Mouse (Mus musculus) urinary bladder, adult 2 months (tissue): Measurements from ENCODE around the gene C1qtnf7. TPM values are rescaled to one million over a fixed set of nuclear protein-coding genes. Genes with fewer than 3 reads are reported as not detected.

ENCODE experiments used
- DNase-seq: peaks from one replicate; pipeline ENCODE4 v3.0.0; 2022; ENCODE audit warnings: low spot score
- polyA plus RNA-seq: library from polyadenylated mRNA; depleted of rRNA; stranded (reverse); fragments of >200 nt; gene quantifications from 2 replicates; pipeline ENCODE4 v1.2.3, GENCODE M21; 2012; rRNA removed

Gene C1qtnf7
- polyA plus RNA-seq: 31.2 and 32.1 TPM in 2 replicates

DNA sequence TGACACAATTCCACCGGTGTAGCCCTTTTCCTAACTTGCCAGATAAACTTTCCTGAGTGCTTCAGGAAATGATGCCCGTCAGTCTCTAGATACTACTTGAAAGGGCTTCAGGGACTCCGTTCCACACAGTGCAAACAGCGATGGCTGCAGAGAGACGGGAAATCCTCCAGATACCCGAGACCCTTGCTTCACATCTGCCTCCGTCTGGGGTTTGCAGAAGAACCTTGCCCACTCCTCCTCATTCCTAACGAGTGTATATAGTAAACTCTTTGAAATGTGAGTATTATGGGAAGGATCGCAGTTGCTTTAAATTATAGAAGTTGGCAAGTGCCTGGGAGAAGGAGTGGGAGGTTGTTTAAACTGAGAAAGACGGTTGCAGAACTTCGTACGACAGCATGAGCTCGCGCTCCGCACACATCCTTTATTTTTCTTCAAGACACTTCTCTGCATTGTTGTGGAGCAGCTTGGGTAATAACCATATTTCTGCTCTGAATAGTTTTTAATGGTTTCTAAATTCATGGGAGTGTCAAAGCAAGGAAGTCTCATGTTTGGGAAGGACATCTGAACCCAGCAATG, at the start of gene C1qtnf7:
C1qtnf7 (plus strand) TSS at position 138 of the 576 bp plus-strand sequence.
- no peak for DNase-seq

DNA sequence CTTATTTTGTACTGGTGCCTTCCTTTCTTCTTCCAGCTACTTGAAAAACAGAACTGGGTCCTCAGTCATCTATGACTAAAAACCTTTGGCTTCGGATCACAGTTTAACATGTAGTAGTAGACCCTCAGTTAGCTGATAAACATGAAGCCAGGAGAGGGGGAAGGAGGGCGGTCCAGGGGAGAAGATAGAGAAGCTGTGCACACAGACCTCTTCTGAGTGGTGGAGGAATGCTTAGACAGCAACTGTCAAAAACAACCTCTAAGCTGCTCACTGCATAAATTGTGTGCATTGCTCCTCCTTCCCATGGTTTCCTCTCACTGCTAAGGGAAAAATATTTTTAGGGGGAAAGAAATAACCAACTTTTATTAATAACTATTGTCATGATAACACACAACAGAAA, 48.6 kb upstream of the C1qtnf7 start:
- DNase-seq: no peak

DNA sequence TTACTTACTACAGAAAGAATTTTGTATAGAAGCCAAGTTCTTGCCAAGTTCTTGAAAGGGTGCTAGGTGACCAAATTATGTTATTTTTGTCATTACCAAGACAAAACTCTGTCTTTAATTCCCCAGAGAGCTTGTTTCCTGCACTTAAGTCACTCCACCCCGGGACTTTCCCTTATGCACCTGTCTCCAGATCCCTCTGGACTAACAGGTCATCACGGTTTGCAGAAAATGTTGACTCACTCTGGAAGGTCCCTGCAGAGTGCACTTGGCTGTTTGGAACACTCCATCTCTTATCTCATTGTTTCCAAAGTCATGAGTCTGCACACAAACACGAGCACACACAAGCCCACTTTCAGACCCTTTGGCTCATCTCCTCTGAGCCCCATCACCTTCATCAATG, 48.1 kb upstream of the C1qtnf7 start:
- no peak for DNase-seq

DNA sequence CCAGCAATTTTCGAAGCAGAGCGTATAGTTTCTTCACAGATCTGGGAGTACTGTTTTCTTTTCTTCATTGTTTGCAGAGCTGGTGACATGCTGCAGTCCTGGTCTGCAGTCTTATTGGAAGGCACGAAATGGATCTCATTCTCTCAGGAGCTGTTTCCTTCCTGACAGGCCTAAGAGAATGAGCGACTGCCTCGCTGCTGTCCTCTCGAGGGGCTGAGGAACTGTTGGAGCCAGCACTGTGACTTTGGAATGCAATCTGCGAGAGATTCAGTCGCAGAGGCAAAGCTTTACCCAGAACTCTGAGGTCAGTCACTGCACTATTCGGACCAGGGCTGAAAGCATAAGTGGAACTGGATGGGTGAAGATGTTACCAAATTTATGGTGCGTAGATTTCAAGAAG, 46.4 kb upstream of the C1qtnf7 start:
- DNase-seq: no peak

DNA sequence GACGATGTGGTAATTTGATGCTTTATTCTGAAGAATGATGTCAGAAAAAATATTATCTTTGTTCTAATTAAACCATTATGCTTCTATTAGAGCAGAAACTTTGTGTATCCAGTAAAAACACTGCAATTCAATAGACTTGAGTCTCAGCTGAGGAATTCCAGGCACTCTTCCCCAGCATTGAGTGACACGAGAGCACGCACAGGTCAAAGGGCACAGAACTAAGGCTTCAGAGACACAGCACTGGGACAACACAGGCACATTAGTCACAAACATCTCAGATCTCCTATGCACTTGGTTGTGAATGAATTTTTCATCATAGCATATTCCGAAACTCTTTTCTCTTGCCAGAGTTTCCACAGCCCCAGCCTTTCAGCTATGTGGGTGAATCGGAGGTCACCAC, 37.4 kb upstream of the C1qtnf7 start:
- no peak for DNase-seq

DNA sequence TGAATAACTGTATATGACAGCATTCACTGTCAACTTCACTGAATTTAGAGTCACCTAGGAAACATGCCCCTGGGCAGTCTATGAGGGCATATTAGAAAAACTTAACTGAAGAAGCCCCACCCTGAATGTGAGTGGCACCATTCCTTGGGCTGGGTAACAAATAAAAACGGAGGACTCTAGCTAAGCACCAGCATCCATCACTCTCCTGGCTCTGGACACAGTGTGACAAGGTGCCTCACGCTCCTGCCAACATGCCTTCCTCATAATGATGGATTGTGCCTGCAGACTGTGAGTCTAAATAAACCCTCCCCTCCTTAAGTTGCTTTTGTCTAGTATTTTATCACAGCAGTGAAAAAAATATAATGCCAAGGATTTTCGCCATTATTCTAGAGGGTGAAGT, 35.3 kb upstream of the C1qtnf7 start:
- DNase-seq: no peak

DNA sequence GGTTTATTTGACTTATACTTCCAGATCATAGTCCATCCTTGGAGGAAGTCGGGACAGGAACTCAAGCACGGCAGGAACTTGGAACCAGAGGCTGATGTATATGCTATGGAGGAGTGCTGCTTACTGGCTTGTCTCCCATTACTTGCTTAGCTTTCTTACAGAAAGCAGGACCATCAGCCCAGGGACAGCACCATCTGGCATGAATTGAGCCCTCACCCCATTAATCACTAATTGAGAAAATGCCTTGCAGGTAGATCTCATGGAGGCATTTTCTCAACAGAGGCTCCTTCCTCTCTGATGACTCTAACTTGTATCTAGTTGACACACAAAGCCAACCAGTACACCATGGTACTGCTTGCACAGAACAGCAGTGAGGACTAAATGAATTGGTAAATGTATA, 34.6 kb upstream of the C1qtnf7 start:
- DNase-seq: no peak

DNA sequence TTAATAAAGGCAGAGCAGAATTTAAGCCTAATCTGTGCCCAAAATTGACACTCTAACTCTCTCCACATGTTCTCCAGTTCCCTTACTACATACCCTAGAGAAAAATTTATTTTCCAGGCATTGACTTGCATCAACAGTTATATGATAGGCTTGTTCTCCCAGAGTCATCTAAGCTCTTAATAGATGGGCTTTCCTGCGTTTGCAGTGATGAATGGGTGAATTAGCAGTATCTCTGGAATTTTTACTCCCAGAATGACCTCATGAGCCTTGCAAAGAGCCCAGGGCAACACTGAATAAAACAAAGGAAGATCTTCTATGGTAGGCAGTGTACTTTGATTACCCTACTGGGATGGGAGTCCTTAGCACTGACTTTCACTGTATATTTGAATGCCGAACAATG, 33.5 kb upstream of the C1qtnf7 start:
- no peak for DNase-seq

DNA sequence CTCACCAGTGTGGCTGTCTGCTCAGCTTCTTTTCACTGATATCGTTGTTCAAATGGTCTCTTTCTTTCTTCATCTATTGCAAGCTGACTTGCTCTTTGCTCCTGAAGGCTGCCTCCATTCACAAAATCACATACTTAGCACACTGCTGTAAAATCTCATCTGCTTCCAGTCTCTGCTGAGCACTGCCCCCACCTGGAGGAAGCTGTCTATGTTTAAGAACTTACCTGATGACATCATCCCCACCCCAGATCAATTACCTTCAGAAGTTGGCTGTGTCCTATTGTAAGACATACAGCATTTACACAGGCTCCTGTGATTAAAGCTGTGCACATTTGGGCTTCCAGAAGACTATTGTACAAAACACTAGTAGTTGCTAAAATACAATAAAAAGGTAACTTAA, 13.5 kb upstream of the C1qtnf7 start:
- no peak for DNase-seq

DNA sequence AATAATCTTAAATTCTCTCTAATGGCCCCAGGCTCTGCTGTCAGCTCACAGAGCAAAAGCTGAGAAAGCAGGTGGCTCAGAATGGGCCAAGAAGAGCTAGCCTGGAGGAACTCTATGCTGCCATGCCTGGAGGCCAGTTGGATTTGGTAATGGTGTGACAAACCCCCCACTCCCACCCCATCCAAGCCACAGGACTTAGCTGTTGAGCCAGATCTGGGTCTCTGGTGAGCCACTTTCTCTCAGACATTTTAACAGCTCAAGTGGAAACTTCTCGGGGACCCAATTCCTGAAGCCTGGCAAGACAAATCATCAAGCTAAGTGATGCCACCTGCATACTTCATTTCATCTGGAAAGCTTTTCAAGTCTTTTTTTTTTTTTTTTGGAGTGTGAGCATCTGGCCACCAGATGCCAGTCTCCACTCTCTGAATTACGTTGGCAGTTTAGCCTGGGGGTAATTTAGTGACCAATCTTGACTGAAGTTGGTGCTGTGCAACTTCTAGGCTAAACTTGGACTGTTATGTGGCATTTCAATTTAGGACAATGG, 11.0 kb upstream of the C1qtnf7 start:
- no peak for DNase-seq

DNA sequence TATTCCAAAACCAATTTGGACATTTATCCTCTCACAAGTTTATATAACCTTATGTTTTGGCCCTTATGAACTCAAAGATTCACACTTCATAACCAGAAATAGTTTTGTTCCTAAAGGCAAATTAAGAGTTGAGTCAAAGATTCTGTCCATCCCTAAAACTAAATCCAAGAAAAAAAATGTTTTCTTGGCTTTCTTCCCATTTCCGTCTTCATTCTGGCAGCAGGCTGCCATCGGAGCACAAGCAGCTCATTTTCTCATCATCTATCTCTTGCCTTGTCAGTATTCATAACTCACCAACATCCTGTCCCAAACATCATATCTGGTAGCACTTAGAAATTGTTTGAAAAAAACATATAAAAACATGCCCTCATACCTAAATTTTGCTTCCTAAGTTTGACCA, 6.9 kb upstream of the C1qtnf7 start:
- DNase-seq: no peak

DNA sequence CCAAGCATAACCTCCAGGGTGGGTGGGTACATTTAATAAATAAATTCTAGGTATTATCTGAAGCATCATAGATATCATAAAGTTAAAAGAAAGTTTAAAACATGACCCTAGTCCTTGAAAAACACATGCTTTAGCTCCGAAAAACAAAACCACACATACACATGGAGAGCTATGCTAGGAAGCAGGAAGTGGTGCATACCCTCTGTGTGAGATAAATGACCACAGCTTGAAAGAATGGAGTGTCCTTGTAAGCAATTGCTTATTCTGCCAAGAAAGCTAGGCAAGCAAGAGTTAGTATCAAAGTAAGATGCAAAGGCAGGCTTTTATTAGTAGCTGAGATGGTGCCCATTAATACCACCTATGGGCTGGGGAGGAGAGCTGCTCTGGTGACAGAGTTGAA, 6.4 kb upstream of the C1qtnf7 start:
- no peak for DNase-seq

DNA sequence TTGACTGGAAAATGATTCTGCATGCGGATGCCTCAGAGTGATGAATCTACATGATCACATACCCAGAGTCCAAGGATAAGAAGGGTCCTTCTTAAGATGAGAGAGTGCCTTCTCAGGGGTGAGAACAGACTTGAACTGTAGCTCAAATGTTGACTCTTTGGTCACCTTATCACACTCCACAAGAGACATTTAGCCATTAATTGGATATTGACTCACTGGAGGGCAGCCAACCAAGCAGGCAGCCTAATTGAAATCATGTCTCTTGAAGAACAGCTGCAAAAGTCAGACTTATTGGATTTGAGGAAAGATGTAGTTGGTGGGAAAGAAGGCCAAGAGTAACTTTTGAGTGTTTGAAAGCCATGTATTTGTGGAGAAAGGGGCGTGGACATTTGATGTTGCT, 4.2 kb upstream of the C1qtnf7 start:
- DNase-seq: no peak

DNA sequence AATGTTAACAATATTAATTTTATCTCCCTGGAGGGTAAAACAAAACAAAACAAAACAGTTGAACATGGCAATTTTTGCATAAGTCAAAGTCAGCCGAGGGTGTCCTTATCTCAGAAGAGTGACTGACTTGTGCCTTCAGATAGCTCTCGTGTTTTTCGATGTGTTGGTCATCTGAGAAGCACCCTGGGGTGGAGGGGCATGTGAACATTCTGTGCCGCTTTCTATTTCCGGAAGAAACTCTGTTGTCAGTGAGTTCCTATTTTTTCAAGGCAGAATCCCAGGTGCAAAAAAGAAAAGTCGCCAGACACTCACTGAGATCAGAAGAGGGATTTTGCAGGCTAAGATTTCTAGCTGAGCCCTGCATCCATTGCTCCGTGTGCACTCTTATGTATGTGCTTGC, 1.2 kb downstream of the C1qtnf7 start:
- DNase-seq: no peak

DNA sequence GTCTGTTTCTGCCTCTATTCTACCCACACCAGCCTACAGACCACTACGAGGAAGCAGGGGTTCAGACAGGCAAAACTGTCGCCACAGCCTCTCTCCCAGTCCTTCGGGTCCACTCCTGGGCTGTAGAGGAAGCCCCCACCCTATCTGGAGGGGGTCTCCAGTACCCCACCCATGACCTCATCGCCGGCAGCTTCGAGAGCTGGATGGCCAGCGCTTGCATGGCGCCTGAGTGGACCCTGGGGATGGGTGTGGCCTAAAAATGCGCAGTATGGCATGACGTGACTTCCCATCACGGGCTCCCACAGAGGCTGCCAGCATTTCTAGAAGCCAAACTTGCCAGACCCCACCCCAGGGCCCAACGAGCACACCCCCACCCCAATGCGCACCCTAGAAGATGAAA, 2.0 kb downstream of the C1qtnf7 start:
- no peak for DNase-seq

DNA sequence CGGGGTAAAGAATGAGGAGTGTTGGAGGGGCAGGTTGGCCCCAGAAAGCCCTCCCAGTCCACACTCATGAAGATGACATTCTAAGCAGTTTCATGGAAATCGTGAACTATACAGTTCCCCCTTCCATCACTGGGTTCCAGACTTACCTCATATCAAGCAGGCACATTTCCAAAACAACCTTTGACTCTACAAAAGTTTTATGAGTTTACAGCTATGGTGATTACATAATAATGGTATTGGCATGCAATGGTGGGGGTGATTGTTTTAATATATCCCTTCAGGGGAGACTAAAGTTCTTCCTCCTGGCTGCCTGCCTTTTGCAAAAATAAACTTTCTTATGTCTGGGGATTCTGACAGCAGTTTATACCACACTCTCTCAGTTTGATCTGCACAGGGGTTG, 4.6 kb downstream of the C1qtnf7 start:
- no peak for DNase-seq

DNA sequence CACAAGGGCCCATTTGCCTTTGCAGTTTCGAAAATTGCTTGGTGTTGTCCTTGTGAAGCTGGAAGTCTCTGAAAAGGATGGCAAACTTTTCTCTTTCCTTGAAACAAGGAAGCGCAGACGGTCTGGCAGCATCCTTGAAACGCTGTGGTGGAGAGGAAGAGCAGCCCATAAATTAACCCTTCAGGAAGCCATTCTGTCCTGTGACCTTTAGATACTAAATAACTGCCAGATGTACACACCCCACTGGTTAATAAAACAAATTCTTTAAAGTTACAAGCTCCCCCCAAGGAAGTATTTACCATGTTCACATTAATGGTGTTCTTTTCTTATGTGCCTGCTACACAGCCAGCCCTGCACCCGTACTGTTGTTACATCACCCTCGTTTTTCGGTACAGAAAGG, 6.0 kb downstream of the C1qtnf7 start:
- DNase-seq: no peak

DNA sequence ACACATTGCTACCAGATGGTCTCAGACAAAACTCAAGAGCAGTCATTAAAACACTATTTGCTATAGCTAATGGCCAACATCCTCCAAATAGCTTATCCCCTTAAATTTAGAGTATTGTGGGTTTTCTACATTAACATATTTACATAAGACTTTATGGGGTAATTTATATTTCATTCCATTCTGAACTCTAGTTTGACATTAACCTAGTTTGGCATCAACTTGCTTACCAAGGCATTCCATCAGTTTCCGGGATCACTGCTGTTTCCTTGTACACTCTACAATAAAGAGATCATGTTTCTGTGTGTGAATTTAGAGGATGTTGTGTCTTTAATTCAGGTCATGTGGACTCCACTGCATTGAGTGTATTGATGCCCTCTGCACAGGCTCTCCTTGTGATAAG, 7.5 kb downstream of the C1qtnf7 start:
- no peak for DNase-seq

DNA sequence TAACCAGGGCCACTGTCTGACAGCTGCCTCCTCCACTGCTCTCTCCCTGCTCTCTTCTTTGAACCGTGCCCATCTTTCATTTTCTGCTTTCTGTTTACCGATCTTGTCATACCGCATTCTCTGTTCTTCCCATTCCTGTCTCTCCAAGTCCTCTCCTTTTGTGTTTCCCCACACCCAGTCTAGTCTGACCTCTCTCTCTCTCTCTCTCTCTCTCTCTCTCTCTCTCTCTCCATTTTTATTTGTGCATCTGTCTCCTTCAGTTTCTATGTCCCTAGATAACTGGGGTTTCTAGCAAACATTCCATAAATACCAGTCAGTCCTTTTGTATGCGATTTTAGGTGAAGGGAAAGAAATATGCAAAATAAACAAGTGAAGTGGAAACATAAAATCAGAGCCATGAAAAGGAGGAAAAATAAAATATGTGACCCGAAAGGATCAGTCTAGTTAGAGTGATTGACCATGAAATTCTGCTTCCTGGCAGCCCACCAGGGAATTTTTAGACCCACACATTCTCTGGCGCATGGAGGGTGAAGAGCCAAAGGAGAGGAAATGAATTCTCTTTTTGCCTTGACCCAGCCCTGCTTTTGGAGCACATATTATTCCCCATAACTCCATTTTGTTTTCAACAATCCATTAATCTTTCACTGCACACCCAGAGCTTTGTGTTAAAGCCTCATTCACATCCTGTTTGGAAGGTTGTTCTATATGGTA, 11.7 kb downstream of the C1qtnf7 start:
- DNase-seq: no peak

DNA sequence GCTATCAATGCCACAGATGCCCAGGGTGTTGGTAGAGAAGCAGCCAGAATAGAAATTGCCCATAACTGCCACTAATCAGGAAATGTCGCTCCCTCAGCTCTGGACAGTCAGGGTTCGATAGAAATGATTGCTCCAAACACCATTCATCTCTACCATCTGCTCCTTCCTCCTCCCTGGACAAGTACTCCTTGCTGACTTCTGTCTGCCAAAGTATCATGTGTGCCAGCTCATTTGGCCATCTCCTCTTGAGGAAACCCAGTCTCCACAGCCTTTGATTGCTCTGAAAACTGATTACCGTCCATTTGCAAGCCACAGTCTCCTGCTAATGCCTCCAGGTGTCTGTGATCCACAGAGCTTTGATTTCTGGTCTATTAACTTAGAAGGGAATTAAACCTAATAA, 14.8 kb downstream of the C1qtnf7 start:
- DNase-seq: no peak

DNA sequence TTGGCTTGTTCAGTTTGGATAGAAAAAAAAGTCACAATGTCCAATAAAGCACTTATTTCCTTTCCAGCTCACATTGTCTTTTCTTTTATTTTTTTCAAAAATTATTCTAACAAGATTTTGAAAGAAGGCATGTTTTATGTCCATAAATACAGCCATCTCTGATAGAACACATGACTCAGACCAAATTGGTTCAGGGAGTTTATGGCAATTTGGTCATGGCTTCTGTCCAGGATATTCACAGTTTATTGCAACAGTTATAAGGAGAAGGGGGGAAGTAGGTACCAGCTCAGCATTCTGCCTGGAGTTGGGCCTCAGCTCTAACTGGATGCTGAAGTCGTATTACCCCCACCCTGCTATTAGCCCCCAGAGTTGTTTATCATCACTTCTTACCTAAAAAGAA, 15.5 kb downstream of the C1qtnf7 start:
- DNase-seq: no peak

DNA sequence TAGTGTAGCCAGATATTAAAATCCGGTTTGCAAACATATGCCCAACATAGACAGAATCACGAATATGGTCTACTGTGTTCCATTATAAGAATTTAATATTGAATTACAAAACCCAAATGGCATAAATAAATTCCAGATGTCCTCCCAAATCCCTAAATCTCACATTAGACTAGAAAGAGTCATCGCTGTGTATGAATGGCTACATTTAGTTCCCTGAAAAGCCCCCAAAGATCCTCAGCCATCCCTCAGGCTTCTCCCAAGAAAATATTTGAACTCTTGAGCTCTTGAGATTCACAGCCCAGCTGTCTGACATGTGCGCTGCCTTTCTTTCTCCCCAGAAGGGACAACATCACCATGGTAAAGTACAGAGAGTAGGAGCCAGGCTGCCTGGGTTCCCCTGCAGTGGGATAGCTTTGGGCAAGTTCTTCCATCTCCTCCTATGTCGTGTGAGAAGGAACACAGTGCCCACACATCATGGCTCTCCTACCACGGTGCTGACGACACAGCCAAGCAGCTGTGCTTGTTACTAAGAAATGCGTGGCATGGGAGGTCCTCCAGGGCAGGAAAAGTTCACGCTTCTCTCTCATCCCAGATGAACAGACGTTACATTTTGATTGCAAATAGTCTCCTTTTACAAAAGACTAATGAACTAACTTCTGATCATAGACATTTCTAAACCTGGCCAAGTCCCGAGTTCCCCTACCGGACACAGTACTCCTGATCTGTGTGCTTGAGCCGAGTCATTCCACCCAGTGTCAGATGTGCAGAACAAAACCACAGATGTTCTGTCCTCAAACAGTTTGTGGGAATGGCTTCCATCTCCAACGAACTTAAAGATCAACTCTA, 23.2 kb downstream of the C1qtnf7 start:
- DNase-seq: no peak

DNA sequence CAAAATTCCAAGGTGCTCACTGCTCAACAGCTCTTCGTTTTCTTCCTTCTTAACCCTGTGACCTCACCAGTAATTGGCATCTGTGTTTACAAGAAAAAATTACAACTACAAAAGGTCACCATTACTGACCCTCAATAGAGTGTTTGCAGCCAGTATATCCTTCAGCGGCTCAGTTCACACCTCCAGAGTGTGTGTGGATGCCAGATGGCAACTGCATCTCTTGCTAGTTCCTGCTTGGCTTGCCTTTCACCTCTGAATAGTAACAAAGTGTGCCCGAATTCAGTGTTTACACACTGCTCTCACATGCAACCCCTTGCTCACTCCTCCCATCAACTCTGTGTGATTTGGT, 23.8 kb downstream of the C1qtnf7 start:
- no peak for DNase-seq
